Mouse (Mus musculus): ENCODE measurements at regions not wholly inside any gene's neighbourhood (a gene's known extent, or its start where the extent isn't known, plus 50 kb on each side); places are given as distances from the start of the nearest gene placed in this dataset.
A peak's percentile ranks its signal among the peaks of the same experiment; 100 is the strongest.

DNA sequence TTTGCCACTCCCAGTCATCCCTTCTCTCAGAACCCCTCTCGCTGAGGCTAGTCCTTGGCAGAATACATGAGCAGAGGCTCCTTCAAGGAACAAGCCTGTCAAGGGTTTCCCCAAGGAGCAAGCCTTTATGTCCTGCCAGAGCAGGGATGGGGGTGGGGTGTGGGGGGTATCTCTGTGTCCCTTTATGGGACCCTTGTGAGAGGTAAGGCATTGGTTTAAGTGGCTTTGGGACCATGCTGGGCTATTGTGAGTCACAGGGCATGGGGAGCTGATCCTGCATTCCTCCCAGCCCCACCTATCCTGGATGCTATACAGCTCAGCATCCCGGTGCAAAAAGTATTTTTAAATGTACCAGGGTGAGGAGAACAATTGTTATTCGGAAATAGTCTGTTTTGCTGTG is 641.1 kb upstream of the Fam19a5 start:
- DNase-seq (ENCODE audit: low spot score) = no peak

DNA sequence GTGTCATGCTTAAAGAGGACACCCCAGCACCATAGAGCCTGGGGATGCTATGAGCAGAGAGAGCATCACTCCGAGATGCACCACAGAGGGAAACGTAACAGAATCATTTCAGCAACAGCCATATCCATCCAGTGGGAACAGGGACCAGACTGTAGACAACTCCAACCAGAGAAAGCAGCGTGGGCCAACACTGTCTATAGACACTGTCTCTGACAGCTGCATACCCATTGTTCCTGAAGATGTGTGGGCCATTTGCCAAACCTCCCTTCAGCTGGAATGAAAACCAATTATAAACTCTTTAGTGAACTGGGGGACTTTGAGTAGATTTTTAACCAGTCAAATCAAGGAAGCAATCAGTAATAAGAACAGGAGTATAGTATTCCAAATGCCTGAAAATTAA is 630.8 kb upstream of the Fam19a5 start:
- DNase-seq (ENCODE audit: low spot score) = no peak

DNA sequence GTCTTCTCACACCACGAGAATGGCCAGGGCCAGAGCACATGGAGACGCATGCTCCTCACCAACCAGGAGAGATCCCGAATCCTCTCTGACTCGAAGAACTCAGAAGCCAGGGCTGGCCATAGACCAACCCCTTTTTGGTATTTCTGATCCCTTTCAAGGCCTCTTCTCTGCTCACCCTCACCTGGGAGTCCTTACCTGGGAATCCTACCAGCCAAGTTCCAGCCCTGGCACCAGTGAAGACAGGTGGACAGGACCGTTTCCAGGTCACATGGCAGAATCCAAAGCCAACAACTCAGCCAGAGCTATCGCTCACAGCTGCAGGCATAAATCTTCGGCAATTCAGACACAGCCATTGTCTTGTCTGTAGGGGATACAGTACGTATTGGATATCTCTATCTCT is 626.2 kb upstream of the Fam19a5 start:
- no peak for DNase-seq (ENCODE audit: low spot score)

DNA sequence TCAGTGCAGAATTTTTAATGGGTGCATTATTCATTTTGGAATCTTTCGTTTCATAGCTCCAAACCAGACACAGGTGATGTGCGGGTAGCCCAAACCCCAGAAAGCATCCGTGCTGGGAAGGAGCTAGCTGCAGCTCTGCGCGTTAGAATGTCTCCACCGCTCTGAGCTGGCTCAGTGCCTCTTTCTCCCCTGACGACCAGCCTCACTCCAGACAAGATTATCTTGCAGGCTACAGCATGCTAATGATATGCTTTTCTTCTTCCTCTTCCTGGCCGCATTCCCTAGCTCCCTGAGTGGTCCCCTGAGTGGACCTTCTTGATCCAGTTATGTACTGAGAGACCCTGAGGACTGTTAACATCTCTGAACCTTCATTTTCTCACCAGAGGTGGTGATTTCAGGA is 624.4 kb upstream of the Fam19a5 start:
- no peak for DNase-seq (ENCODE audit: low spot score)

DNA sequence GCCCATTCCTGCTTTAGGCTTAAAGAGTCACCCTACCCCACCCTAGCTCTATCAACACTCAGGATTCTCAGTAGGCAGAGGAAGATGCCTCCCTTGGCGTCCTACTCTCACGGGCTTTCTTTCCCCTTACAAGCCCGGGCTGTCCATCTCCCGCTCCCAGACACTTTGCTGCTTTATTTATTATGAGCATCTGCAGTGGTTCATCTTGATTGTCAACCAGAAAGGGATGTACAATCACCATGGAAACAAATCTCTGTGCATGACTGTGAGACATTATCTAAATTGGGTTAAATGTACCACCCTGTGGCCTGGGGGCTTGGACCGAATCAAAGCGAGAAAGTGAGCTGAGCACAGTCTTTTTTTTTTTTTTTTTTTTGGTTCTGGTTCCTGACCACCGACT is 623.9 kb upstream of the Fam19a5 start:
- DNase-seq (ENCODE audit: low spot score) = no peak

DNA sequence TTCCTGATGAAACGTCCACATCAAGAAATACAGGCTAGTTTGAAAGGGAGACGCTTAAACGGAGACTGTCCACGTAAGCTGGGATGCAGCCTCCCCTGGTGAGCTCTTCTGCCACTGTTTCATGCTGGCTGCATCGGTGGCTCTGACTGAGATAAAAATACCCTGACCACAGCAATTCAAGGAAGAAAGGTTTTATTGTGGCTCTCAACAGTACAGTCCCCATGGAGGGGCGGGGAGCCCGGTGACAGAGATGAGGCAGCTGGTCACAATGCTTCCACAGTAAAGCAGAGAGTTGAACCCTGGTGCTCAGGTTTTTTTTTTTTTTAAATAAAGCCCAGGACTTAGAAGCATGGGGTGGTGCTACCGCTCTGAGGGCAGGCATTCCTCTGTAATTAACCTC is 622.7 kb upstream of the Fam19a5 start:
- no peak for DNase-seq (ENCODE audit: low spot score)

DNA sequence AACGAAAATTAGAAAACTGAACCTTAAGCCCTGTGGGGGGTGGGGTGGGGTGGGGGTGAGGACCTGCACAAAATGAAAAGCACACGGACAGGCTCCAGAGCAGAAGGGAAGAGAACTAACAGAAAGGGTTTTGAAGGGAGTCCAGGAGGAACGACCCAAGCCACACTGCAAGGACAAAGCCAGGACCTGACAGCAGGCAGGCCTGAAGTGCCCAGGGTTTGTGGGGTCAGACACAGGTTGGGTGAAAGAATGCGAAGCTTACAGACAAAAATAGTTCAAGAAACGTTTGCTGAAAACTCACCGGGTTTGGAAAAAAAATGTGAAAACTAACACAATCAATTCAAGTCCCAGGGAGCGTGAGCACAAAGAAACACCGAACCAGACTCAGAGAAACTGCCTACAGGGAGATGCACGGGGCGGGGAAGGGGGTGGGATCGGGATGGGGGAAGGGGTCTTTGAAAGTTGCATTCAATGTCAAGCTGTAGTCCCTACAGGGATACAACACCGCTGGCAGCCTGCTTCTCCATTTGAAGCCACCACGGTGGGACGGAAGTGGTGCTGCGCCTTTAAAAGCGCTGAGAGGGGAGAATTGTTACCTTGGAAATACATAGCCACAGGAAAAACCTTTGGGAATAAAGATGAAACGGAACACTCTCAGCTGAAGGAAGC is 618.9 kb upstream of the Fam19a5 start:
- no peak for DNase-seq (ENCODE audit: low spot score)

DNA sequence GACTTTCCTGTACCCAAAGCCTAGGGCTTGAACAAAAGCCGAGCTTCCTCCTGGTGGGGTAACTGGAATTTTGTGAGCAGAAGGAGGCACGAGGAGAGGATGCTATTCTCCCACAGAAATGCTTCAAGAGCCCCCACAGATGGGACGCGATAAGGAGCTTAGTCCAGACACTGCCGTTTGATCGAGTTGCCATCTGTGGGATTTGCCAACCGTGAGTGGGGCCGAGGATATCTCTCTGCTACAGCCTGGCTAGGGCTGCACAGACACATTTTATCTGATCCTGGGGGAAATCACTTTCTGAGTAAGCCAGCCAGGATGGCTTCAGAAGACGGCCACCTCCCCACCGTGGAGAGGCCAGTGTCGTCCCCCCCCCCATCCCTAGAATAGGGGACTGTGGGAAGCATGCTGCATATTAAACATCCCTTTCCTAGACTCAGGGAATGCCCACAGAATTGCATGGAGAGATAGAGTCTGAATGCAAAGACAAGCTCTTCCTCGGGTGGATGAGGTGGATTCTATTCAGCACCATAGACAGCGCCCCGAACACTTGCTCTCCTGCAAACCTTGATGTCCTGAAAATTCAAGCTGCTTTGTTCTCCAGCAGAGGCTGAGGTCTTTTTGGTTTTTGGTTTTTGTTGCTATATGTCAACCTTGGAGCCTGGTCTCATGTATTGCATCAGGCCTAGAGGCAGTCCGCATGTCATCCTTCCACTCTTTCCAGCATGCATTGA is 611.6 kb upstream of the Fam19a5 start:
- peak; percentile 9 for DNase-seq (ENCODE audit: low spot score)

DNA sequence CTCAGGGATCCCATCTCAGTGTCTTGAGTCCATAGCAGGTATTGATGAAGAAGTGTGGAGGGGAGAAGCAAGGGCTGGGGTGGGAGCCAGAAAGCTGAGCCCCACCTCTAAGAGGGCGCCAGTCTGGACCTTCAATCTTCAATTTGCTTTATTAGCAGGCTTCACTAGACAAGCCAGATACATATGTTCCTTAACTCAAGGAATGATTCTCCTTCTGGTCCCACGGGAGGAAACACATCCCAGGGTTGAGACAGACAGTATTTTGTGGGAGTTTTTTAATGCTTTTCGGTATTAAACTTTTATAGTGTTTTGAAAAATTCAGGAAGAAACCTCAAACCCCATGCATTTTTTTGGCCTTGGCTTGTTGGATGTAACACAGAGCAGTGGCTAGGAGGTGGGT is 606.7 kb upstream of the Fam19a5 start:
- DNase-seq (ENCODE audit: low spot score) = no peak

DNA sequence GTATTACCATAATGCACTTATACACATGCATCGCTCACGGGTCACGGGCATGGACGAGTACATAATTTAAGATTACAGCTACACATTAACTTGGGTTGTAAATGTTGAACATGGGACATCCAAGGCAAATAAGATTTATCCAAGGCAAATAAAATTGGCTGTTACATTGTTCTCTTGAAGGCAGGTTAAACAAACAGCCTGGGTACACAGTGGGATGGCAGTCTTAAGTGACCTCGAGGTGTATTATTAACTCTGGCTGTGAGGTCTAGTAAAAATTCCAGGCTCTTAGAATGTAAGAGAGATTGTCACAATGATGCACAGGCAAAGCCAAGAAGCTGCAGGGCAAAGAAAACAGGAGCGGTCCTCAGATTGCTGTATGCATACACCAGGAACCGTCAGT is 599.6 kb upstream of the Fam19a5 start:
- no peak for DNase-seq (ENCODE audit: low spot score)

DNA sequence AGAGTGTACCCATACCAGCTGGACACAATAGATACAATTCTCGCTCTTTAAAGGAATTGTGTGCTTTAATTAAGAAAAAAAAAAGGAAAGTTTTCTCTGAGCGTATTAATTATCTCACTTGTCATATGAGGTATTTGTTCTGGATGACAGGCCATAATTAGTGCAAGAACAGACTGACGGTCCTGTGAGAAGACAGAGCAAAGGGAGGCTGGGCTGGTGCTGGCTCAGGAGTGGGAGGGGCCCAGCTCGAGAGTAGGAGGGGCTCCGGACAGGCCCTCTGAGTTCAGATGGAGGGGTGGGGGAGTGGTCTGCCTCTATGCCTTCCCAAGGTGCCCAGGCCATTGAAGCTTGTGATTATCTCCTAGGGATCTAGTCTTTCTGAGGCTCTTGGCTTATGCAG is 591.5 kb upstream of the Fam19a5 start:
- no peak for DNase-seq (ENCODE audit: low spot score)

DNA sequence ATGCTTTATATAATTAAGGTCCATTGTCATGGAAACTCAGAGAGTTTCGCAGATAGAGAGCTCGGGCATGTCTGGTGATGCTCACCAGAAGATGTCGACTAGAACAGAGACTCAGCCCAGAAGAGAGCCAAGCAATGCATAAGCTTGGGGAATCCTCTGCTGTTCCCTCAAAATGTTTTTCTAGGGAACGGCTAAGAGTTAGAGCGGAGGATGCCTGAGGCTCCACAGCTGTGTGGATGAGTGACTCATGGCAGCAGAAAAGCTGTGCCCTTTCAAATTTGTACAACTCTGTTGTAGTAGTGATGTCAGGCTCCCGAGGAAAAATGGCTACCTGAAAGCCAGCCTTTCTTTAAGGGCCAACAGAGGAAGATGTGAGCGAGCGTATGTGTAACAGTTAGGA is 586.2 kb upstream of the Fam19a5 start:
- DNase-seq (ENCODE audit: low spot score) = no peak

DNA sequence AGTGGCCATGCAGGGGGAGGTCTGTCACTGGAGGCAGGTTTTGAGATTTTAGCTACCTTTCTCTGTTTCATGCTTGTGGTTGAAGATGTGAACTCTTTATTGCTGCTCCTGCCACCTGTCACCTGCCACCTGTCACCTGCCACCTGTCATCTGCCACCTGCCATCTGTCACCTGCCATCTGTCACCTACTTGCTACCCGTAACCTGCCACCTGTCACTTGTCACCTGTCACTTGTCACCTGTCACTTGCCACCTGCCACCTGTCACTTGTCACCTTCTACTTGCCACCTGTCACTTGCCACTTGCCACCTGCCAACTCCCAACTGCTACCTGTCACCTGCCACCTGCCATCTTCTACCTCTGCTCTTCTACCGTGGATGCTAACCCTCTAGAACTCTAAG is 581.2 kb upstream of the Fam19a5 start:
- no peak for DNase-seq (ENCODE audit: low spot score)

DNA sequence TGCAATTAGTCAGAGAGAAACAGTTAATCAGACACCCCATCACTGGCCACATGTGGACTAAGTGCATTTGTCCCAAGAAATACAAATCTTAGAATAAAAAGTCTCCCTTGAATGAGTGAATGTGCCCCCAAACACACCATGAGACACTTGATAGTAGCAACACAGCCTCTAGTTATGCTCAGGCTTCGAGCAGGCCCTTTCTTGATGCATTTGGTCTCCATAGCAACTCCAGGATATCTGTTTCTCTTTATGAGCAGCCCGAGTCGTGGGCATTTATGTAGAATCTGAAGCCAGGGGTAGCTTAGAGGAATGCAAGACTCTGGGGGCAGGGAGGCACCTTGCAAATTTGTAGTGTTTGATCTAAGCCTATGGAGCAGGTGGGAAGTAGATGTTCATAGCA is 580.6 kb upstream of the Fam19a5 start:
- no peak for DNase-seq (ENCODE audit: low spot score)

DNA sequence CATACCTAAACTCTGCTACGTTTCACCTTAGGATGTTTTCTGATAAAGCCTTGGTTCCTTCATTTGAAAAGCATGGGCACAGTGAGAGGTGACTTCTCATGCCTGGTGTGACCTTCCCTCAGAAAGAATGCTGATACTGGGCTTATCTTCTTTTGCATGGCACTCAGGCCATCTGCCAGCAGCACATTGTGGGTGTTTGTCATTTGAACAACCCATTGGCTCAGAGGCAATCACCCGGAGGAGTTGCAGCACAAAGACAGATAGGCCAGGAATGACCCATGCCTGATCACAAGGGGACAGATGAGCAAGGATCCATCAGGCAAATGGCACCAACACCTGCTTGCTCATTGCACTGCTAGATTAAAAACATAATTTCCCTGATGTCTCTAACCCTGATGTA is 572.7 kb upstream of the Fam19a5 start:
- no peak for DNase-seq (ENCODE audit: low spot score)

DNA sequence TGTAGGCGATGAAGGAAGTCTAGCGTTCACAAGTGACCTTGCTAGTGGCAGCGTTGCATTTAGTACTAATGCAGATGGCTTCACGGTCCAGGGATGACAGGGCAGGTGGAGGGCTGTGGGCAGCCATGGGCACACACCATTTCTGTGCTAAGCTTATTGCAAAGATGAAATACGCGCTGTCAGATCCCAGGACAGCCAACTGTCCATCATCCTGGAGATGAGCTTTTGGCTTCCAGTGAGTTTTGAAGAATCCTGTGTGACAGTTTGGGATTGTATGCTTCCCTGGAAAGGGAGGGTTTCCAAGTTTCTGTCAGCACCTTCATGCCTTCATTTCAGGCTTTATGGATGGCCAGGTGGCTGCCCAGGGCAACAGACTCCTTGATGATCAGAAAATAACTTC is 547.9 kb upstream of the Fam19a5 start:
- no peak for DNase-seq (ENCODE audit: low spot score)

DNA sequence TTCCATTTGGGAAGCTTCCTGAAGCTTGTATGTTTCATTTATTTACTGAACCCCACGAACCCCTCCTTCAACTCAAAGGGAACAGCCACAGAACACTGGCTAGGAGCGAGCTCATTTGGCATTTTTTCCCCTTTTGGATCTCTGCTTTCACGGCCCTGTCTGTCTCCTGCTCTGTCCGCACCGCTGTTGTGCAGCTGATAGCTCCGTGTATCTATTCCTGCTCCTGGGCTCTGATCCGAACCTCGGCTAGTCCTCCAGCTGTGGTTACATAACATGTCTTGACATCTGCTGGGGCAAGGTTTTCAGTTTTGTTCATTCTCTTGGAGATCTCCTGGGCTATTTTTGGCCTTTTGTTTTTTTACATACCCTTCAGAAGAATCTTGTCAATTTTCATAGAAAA is 525.1 kb upstream of the Fam19a5 start:
- no peak for DNase-seq (ENCODE audit: low spot score)

DNA sequence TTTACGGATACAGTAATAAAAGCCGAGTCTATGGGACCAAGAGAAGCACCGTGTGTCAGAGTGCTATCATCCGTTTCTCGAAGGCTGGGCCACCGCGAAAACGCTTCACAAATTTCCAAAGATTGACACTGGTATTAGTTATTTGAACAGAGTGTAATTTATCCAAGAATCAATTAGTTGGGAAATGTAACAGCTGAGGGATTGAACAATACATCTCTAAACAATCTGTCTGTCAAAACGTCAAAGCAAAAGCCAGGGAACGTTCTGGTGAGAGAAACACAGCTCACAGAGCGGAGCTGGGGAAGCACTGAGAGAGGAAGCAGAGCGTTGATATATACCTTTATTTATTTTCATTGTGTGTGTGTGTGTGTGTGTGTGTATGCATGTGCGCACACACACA is 498.1 kb upstream of the Fam19a5 start:
- no peak for DNase-seq (ENCODE audit: low spot score)

DNA sequence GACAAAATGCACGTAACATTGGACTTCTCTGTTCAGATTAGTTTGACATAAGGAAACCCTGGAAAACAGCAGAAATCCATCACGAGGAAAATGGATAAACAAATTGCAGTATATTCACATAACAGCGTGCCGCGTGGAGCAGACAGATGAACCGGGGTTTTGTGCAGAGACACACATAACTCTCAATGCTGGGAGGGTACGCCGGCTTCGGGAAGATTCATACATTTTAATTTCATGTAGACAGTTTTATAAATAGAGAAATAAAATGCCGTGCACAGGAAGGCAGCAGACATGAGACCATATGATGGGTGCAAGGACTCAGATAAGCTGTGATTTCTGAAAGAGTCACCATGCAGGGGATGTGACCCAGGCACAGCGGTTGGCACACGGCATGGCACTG is 489.9 kb upstream of the Fam19a5 start:
- DNase-seq (ENCODE audit: low spot score) = no peak

DNA sequence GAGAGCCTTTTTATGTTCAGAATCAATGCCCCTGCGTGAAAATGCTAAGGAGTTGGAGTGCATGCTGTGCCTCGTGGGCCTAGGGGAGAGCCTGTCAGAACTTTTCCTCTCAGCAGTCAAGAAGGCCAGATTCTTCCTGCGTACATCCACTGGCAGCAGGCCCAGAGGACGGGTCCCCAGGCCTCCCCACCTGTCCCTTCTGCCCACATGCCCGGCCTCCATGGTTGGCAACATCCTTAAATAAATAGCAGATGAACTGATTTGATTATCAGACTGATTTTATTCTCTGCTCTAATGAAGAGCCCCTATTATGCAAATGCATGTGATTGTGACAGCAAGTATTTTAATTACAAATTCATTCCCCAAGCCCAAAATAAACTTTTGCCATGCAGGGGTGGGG is 479.2 kb upstream of the Fam19a5 start:
- DNase-seq (ENCODE audit: low spot score) = no peak

DNA sequence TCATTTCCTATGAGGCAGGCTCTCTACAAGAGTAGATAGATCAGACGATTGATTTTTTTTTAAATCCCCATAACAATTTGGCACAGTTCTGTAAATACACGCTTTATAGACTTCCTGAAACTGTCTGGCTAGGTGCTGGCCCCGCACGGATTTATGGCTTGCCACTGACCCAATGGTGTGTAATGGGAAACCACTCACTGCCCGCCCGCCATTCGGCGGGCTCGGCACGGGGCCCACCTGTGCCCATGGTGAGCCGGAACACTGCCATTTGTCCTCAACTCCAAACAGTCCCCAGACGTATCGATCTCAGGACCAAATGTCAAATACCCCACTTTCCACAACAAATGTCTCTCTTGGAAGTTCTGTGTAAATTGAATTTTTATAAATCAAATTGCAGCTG is 475.8 kb upstream of the Fam19a5 start:
- no peak for DNase-seq (ENCODE audit: low spot score)

DNA sequence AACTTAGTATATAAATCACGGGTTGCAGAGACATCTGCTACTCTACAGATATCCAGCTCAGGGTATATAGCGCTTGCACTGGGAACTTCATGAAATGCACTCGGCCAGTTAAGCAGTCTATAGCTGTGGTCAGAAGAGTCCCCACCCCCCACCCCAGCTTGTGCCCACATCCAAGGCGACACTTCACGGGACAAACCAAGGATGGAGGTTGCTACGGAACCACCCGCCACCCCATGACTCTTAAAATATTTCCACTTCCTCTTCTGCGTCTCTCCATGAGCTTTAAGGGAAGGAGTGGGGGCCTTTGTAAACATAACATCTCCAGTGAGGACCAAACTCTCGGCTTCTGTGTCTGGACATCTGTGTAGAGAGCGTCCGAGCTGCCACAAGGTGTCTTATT is 469.5 kb upstream of the Fam19a5 start:
- no peak for DNase-seq (ENCODE audit: low spot score)

DNA sequence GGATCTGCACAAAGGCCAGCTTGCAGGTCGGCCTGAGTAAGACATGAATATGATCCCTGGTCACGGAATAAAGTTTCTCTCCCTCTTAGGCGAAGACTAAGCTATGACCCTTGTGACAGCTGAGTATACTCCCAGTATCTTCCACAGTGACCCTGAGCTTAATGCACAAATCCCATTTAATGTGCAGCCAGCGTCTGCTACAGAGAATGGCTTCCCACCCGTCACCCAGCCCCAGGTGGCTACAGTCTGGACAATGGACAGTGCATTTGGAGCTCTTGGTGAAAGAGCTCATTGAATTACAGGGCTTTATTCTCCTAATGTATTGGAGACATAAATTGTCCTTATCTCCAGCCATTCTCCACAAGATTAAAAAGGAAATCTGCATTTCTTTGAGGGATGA is 454.3 kb upstream of the Fam19a5 start:
- no peak for DNase-seq (ENCODE audit: low spot score)

Data from ovary, postnatal 36 days (tissue).